In the genomic region with DNA sequence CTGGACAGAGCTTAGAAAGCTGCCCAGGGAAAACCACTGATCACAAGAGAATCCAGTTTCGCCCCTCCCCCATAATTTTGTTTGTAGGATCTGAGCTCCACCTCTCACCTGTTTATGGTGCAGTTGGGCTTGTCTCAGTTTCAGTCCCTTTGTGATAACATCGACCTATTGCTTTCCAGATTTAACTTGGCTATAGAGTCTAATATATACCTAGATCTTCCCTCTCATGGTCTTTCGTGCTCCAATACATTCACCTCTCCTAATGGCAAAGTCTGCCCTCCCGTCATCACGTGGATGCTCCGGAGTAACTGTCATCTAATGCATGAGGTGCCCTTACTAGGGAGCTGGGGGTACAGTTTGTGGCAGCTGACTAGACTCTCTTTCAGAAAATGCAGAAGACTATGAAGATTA, we compare ENCODE assay signal across 12 mouse cellular contexts. TPM values are rescaled to one million over a fixed set of nuclear protein-coding genes. Genes with fewer than 3 reads are reported as not detected.
A peak's percentile ranks its signal among the peaks of the same experiment; 100 is the strongest.
DNase-seq lines count a peak whose midpoint lies in the region; ATAC-seq lines count a peak whose summit lies in the region.
"Had no signal": no experiment of that assay in that cellular context is flagged by ENCODE, and none has a peak within 500 bp of the region (broad histone marks: within the 10 kb centered on the region; RNA-seq: fewer than 3 reads in every experiment).

No protein-coding gene starts in this region.

- no peaks in the 10 kb centered on the region for H3K9me3 ChIP-seq in hindbrain, embryonic 15.5 days
- H3K9me3 ChIP-seq: limb, embryonic 10.5 days had no signal

- peak overlapping the region; percentile 88 for H3K27ac ChIP-seq in hindbrain, embryonic 15.5 days (replicated peaks)
- H3K27ac ChIP-seq: limb, embryonic 10.5 days had no signal

- H3K4me1 ChIP-seq in hindbrain, embryonic 15.5 days (replicated peaks), result peaks cover 30% of the 10 kb centered on the region; the same call in 1 of the 2 replicates

- WGBS in hindbrain, embryonic 15.5 days, result 33% methylated on average over 6 of the region's 6 CpGs

- H3K9ac ChIP-seq in hindbrain, embryonic 15.5 days, result peak overlapping the region; percentile 71

- H3K36me3 ChIP-seq in hindbrain, embryonic 15.5 days, result no peaks in the 10 kb centered on the region
- H3K36me3 ChIP-seq: G1E; limb, embryonic 10.5 days had no signal

- peak overlapping the region; percentile 50 for H3K4me3 ChIP-seq in hindbrain, embryonic 15.5 days

- ATAC-seq in hindbrain, embryonic 15.5 days (ENCODE audit: low FRiP score, low read depth), result no peak

- peak; percentile 24 for DNase-seq in embryo, embryonic 11 days
- no peak for DNase-seq in embryo, embryonic 9.5 days (ENCODE audit: extremely low spot score)
- DNase-seq in right cerebral cortex, postnatal 10 days (ENCODE audit: low spot score in 2 of 2), result peak; percentile 31 to 54
- DNase-seq in right cerebral cortex, postnatal 25 days, result no peak
- no peak for DNase-seq in spleen, postnatal 36 days (ENCODE audit: low spot score in 2 of 2)
- no peak for DNase-seq in spleen, postnatal 14 days (ENCODE audit: low spot score in 2 of 2)
- no peak for DNase-seq in thymus, postnatal 0 days (ENCODE audit: low spot score)
- DNase-seq: kidney, postnatal 14 days; spleen, adult 18-20 months had no signal

- H3K27me3 ChIP-seq in hindbrain, embryonic 15.5 days, result no peaks in the 10 kb centered on the region

- peak overlapping the region; percentile 64 for H3K4me2 ChIP-seq in hindbrain, embryonic 15.5 days

RNA-seq across cellular contexts. Expression of a gene that starts 2.5 kb away (rescaled TPM):
- 121 and 127 TPM in 2 replicates for polyA plus RNA-seq in hindbrain, embryonic 15.5 days (2015; fragmentation: Nextera tagmentation; extraction: Ambion mirVana)
- 2.3 and 2.7 TPM in 2 replicates for polyA plus RNA-seq in thymus, postnatal 0 days (2015; fragmentation: Nextera tagmentation; extraction: Ambion mirVana)
- polyA plus RNA-seq: G1E had no signal

Comparison
In these comparisons a context has a peak if more than half of its experiments do, and no peak if none do; other contexts are left out.
1. DNase-seq: peak in embryo, embryonic 11 days (single experiment) and right cerebral cortex, postnatal 10 days (2 of 2); none in embryo, embryonic 9.5 days (single experiment), right cerebral cortex, postnatal 25 days (single experiment), spleen, postnatal 36 days (0 of 2), spleen, postnatal 14 days (0 of 2) and thymus, postnatal 0 days (single experiment).
2. RNA of a gene that starts 2.5 kb away (polyA plus RNA-seq): 121 to 127 TPM in hindbrain, embryonic 15.5 days; 2.3 to 2.7 TPM in thymus, postnatal 0 days; every median in the first group is over 10 times any median in the second.